Mouse (Mus musculus) embryo, embryonic 10.5 days (tissue): ENCODE measurements at regions not wholly inside any gene's neighbourhood (a gene's known extent, or its start where the extent isn't known, plus 50 kb on each side); places are given as distances from the start of the nearest gene placed in this dataset.

Experiments used
- DNase-seq: peaks from one replicate; pipeline ENCODE4 v3.0.0-alpha.2; 2015; ENCODE audit warnings: low spot score

- no peak for DNase-seq
These were observed 192.2 kb downstream of the Lmo4 start for GRCm38 (mm10) chr3:144012820-144013219.

DNA sequence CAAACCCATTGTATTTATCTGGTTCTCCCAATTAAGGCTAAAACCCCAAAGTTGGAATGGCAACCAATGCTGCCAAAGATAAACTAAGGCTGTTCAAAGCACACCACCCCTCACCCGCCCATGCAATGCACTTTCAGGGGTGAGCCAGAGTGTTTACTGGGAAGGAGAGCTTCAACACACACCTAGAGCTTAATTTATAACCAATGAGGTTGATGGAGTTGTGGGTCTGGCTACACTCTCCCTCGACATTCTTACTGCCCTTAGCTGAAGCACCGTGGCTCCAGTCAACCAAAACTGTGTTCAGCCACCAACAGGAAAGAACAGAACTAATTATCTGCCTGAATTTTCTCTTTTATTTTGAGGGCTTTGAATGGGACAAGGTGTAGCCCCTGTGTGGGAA lies 192.8 kb downstream of the Lmo4 start:
- no peak for DNase-seq

- DNase-seq = peak; percentile 64
These were observed 193.5 kb downstream of the Lmo4 start for GRCm38 (mm10) chr3:144011456-144012025.

GRCm38 (mm10) chr3:144010558-144010957 lies 194.5 kb downstream of the Lmo4 start:
- no peak for DNase-seq

- DNase-seq = no peak
These were observed 197.9 kb downstream of the Lmo4 start for GRCm38 (mm10) chr3:144007111-144007619.

DNA sequence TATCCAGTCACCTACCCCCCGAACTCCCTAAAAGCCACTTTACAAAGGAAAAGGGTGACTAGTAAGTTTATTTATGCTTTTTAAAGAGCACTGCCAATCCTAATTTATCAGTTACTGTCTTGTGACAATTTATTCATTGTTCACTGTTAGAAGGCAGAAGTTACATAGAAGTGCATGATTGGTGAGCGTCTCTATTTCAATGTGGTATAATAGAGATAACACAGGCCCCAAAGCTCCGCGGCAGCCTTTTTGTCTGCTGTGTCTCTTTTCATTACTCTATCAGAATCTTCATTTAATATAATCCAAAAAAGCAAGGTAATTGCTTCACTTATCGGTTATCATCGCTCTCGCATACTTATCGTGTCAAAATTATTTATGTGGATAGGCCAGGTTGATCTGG lies 207.1 kb downstream of the Lmo4 start:
- no peak for DNase-seq

DNA sequence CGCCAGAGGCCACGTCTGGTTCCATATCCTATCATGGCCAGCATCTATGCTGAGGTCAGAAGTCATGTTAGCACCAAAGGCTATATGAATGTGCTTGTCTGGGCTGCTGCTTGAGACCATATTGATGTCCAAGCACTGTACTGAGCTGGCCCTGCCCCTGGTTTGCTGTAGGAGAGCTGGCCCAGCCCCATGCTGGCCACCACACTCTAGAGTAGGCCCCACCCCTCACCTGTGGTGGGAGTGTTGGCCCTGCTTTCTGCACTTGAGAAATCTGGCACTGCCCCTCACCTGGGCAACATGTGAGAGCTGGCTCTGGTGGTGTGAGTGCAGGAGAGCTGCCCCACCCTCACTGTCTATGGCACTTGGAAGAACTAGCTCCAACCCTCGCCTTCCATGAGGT lies 210.0 kb downstream of the Lmo4 start:
- DNase-seq = no peak

- no peak for DNase-seq
These were observed 216.0 kb downstream of the Lmo4 start for GRCm38 (mm10) chr3:143988991-143989390.

DNA sequence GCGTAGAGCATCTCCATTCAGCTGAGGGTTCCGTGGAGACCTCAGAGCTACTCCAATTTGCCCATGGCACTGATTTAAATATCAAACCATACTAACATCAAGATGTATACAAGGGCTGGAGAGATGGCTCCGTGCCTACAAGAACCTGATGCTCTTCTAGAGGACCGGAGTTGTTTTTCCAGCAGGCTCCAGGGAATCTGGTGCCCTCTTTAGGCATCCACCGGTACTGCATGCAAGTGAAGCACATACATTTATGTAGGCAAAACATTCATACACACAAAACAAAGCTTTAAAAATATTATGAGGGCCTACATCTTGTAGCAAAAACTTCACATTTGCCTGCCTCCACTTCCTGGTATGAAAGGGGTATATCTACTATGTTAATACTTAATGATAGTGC lies 217.0 kb downstream of the Lmo4 start:
- no peak for DNase-seq

DNA sequence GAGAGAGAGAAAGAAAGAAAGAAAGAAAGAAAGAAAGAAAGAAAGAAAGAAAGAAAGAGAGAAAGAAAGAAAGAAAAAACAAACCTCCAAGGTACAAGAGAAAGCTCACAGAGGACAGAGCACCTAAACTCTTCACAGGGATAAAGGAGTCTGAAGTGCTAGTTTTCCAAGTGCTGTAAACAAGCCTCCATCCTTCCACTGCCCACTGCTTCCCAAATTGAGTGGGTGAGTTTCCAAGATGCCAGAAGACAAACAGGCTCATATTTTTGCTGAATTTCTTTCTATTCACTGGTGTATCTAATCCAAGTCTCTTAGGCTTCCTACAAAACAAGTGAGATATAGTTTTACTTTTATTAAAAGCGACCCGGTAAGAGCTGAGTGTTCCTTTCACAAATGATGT lies 218.2 kb downstream of the Lmo4 start:
- DNase-seq = no peak

GRCm38 (mm10) chr3:143986200-143986506 lies 218.9 kb downstream of the Lmo4 start:
- DNase-seq = no peak

DNA sequence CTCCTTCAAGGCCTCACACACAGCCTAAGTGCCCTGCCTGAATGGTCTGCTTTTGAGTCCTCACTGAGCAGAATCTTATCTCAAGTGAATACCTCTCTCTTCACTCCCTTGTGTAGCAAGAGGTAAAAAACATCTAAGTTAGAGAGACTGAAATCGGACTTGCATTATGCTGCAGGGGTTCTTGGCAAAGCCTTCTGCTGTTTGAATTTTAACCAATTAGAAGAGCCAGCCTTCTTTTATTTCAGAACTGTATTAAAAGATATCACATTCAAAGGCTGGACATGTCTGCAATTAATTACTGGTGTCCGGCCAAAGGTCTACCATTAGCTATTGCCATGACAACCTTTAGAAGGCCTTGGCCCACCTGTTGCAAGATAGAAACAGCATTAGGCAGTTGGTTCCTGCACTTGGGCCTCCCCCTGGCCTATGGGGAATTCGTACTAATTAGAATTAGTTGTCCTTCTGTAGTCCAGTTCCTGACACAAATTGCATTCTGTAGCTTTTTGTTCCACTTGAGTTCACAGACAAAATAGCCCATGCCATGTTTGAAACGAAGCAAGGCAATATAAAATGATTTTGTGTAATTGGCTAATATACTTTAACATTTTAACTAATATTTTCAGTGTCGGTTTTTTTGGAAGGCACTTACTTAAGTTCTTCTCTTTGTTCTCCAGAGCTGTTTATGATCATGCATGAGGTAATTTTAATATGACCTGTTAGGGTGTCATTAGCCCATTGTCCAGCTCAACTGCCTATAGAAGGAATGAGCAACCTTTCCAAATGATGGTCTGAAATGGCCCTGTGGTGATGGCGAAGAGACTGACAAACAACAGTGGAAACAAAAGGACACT lies 219.4 kb downstream of the Lmo4 start:
- DNase-seq = peak; percentile 13

- no peak for DNase-seq
These were observed 226.3 kb downstream of the Lmo4 start for GRCm38 (mm10) chr3:143978703-143979102.

DNA sequence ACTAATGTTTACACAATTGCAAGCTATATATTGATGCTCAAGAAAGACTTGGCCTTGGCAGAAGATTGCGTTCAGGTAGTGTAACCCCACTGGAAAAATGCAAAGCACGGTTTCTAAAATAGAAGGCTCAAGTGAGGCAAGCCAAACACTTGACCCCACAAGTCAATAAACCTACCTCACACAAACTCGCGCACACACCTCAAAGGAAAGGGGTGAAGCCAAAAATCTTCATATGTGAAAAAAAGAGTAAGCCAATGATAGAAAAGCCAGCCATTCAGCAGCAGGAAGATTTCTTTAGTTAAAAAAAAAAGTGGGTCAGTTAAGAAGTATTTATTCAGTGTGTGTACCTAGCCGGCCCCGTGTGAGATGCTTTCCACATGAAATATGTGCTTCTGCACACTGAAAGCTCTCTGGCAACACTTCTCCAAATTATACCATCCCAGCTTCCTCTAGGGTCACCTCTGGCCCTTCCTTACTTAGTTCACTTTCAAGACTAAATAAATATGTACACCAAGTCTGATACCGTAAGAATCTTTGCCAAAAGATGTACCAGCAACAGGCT lies 227.1 kb downstream of the Lmo4 start:
- no peak for DNase-seq

GRCm38 (mm10) chr3:143973582-143973981 lies 231.4 kb downstream of the Lmo4 start:
- DNase-seq = no peak

GRCm38 (mm10) chr3:143972351-143972750 lies 232.7 kb downstream of the Lmo4 start:
- no peak for DNase-seq

- DNase-seq = no peak
These were observed 234.2 kb downstream of the Lmo4 start for GRCm38 (mm10) chr3:143970771-143971170.

DNA sequence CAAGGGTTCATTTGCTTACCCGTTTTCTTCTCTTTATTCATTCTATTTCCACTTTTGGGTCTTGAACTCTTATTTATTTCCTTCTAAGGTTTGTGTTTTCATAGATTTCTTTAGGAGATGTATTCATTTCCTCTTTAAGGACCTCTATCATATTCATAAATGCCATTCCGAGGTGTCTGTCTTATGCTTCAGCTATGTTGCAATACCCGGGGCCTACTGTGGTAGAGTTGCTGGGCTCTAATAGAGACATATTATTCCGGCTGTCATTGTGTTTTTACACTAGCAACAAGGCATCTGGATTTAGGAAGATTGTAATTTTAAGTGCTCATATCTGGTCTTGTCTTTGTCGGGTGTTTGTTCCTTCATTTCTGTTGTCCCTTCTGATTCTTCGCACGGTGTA lies 249.5 kb downstream of the Lmo4 start:
- DNase-seq = no peak

DNA sequence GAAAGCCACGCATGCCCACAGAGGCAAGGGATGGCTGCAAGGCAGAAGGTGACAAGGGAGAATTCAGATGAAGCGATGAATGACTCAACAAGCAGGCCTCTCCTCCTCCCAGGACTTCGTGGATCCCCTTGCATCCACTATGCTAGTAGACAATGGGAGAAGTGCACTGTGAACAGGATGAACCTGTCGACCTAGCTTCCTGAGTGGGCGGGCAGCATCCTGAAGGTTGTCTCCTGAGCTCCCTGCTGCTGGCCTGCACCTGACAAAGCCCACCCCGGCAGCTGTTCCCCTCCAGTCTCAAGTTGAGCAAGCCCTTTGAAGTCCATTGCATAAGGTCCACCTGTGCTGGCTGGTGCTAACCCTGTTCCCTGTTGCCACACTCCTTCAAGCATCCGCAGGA lies 250.2 kb downstream of the Lmo4 start:
- no peak for DNase-seq

- no peak for DNase-seq
These were observed 252.7 kb downstream of the Lmo4 start for GRCm38 (mm10) chr3:143952289-143952688.

DNA sequence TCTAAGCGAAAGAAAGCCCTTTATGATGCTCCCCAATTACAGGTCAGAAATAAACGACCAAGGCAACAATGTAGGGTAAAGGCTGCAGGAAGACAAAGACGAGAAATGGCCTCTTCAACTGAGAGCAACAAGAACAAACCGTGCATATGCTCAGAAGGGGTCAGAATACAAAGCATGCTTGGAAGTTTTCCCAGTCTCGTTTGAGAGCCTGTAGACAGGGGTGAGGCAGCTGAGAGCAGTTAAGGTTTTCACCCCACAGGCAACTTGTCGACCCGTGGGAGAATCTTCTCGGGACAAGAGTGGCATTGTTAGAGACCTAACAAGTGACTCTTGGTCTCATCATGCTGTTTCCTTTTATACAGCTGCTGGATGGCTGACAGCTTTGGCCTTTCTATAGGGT lies 255.4 kb downstream of the Lmo4 start:
- DNase-seq = peak; percentile 63

- DNase-seq = peak; percentile 58
These were observed 255.9 kb downstream of the Lmo4 start for GRCm38 (mm10) chr3:143949026-143949637.

DNA sequence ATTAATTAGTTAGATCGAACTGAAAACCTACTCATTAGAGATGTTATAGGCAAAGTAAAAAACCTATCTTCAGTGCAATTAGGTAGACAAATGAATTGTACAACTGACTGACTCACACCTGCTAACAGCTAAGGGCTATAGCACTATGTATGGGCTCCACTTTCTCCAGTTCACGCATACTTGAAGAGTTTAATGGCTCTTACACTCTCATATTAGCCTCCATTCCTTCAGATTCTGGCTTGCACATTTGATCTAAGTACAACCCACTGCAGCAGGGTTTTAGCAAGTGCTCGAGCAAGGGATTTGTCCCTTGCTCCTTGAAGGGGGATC lies 257.1 kb downstream of the Lmo4 start:
- DNase-seq = peak; percentile 12
